Mouse (Mus musculus): ENCODE data around the gene Itga1. TPM values are rescaled to one million over a fixed set of nuclear protein-coding genes. Genes with fewer than 3 reads are reported as not detected.
A peak's percentile ranks its signal among the peaks of the same experiment; 100 is the strongest.

Gene Itga1
- total RNA-seq, 2 experiments from 2014 or later: 5.8 to 7.1 TPM

DNA sequence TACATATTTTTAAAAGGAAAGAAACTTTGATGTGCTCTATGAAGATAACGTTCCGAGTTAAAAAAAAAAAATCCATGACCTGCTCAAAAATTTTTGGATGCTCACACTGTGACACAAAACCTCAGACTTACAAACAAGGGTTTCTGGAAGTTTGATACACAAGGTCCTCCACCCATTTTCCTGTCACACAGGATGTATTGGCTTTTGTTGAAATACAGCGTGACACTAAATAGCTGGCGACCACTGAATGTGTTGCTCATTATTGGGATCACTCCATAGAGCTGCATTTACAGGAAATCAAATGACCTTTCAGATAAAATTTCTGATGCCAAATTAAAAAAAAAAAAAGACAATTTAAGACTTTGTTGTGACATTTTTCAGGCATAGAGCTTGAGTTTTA is 23.4 kb upstream of the Itga1 start:
- Histone ChIP-seq H3K27ac (no peak overlapping the region), H3K4me3 (no peak overlapping the region)
- intact Hi-C loops (cut with DNase I): no loop called here
- TF ChIP-seq CTCF (IDR thresholded peaks at IDR 0.05): no peak
- DNase-seq (ENCODE audit: extremely low spot score in 1 of 2, low spot score in 2 of 2): no peak

DNA sequence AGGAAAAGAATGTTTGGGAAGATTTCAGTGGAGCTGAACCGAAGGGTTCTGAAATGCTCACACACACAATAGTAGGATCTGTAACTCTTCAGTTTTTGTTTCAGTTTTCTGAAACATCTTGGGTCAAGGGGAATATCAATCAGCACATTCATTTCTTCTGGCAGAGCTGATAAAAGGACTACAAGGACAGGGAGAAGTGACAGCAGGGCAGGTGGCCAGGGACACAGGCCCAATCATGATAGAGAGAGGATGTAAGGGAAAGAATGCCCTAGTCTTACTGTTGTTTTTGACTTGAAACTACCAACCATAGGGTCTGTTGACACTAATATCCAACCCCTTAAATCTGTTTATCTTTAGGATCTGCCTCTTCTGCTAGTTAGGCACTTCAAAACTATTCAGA is 22.8 kb upstream of the Itga1 start:
- no peak for TF ChIP-seq CTCF (IDR thresholded peaks at IDR 0.05)
- intact Hi-C loops (cut with DNase I): no loop called here
- DNase-seq (ENCODE audit: extremely low spot score in 1 of 2, low spot score in 2 of 2): no peak
- H3K27ac ChIP-seq: no peak overlapping the region
- H3K4me3 ChIP-seq: no peak overlapping the region

DNA sequence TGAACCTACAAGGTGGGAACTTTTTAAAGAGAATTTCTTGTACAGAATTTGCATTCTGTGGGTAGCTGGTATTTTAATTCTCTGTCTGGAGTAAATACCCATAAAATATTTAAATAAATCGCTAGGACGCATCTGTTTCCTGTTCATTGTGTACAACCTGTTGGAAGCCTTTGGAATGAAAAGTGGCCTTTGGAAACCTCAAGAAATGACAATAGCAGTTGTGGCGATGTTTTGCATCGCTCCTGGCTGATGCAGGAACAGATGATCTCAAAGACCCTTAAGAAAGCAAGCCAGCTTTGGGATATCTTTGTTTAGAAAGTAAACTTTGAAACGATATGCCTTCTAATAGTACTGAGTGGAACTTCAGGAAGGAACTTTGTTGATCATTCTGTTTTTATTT is 17.0 kb upstream of the Itga1 start:
- no peak for DNase-seq (ENCODE audit: extremely low spot score in 1 of 2, low spot score in 2 of 2)
- intact Hi-C loops (cut with DNase I): no loop called here
- no peak overlapping the region for H3K27ac ChIP-seq
- TF ChIP-seq CTCF (IDR thresholded peaks at IDR 0.05): no peak
- H3K4me3 ChIP-seq: no peak overlapping the region

DNA sequence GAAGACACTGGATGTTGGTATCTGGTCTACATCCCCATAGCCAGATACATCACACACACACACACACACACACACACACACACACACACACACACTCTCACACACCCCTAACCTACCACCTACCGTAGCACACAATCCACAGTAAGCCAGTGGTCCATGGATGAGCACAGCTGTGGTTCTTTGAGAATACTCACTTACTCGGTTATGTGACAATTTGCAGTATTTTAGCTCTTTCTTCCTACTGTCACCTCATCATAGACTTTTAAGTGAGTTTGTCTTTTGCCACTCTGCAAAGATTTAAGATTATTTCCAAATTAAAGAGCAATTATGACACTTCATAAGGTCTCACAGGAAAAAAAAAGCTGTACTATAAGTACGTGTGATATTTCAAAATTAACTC is 16.4 kb upstream of the Itga1 start:
- H3K4me3 ChIP-seq: no peak overlapping the region
- TF ChIP-seq CTCF (IDR thresholded peaks at IDR 0.05): no peak
- no peak for DNase-seq (ENCODE audit: extremely low spot score in 1 of 2, low spot score in 2 of 2)
- H3K27ac ChIP-seq: no peak overlapping the region
- intact Hi-C loops (cut with DNase I): no loop called here

DNA sequence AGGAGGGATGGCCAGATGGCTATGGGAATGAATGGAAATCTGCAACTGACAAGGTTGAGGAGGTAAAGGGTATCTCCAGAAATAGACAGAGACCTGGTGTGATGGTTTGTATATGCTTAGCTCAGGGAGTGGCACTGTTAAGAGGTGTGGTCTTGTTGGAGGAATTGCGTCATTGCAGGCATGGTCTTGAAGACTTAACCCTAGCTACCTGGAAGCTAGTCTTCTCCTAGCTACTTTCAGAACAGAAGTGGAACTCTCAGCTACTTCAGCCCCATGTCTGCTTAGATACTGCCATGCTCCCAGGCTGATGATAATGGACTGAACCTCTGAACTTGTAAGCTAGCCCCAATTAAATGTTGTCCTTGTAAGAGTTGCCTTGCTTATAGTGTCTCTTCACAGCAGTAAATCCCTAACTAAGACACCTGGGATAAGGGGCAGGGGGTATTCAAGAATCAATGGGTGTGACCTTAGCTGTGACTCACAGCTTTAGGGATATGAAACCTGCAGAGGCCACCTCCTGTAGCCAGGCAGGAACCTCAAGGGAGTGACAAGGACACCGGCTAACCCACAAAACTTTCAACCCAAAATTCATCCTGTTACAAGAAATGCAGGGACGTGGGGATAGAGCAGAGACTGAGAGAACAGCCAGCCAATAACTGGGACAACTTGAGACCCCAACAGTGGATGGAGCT is 15.3 kb upstream of the Itga1 start:
- no peak overlapping the region for H3K27ac ChIP-seq
- DNase-seq (ENCODE audit: extremely low spot score in 1 of 2, low spot score in 2 of 2): no peak
- intact Hi-C loops (cut with DNase I): no loop called here
- TF ChIP-seq CTCF (IDR thresholded peaks at IDR 0.05): no peak
- no peak overlapping the region for H3K4me3 ChIP-seq

DNA sequence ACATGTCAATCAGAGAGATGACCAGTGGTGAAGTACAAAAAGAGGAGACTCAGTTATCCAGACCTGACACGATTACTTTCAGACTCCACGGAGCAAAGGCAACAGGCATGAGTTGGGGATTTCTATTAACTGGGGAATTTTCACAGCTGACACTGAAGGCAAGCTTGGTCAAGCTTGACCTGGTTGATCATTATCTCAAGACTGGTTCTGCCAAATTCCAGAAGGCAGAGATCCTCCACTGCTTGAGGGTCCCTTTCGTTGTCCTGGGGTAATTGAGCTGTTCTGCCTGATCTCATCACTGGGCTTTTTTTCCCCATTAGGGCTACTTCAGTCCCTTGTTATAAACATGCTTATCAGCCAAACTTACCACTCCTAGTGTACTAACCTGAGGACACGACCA is 7.9 kb upstream of the Itga1 start:
- Histone ChIP-seq H3K27ac (no peak overlapping the region), H3K4me3 (no peak overlapping the region)
- intact Hi-C loops (cut with DNase I): no loop called here
- no peak for TF ChIP-seq CTCF (IDR thresholded peaks at IDR 0.05)
- DNase-seq (ENCODE audit: extremely low spot score in 1 of 2, low spot score in 2 of 2): no peak

DNA sequence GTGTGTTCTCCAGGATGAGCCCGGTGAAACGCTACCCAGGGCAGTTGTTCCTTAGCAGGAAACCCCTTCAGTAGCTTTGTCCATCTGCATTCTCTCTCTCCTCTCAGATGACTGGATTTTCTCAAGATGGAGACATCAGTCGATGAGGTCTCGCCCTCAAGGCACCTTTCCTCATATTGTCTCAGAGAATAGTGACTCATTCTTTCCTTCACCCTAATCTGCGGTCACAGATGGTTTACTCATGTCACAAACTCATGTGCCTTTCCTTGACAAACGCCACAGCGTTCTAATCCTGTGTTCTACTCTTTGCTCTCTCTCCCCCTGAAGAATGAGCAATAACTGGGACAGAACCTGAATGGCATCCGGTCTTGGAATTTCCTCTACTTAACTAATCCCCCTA is 5.7 kb upstream of the Itga1 start:
- DNase-seq (ENCODE audit: extremely low spot score in 1 of 2, low spot score in 2 of 2): no peak
- intact Hi-C loops (cut with DNase I): no loop called here
- no peak overlapping the region for H3K4me3 ChIP-seq
- H3K27ac ChIP-seq: no peak overlapping the region
- no peak for TF ChIP-seq CTCF (IDR thresholded peaks at IDR 0.05)

DNA sequence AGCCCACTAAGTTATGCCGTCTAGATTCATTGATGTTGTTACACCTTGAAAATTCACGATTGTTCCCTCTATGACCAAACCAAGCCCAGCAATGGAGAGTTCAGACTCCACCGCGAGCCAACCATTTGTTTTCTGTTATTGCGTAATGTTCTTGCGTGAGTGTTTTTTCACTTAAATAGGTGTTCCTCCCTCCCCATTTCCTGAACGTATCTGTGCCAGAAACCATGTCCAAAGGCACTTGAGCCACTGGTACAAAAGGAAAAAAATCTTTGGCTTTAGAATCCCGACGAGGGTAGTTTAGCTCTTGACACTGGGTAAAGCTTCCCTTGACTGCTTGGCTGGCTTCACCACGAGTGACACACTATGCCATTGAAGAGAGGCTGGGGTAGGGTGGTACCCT is 4.4 kb upstream of the Itga1 start:
- no peak for DNase-seq (ENCODE audit: extremely low spot score in 1 of 2, low spot score in 2 of 2)
- no peak overlapping the region for H3K4me3 ChIP-seq
- no peak for TF ChIP-seq CTCF (IDR thresholded peaks at IDR 0.05)
- H3K27ac ChIP-seq: no peak overlapping the region
- intact Hi-C loops (cut with DNase I): no loop called here

DNA sequence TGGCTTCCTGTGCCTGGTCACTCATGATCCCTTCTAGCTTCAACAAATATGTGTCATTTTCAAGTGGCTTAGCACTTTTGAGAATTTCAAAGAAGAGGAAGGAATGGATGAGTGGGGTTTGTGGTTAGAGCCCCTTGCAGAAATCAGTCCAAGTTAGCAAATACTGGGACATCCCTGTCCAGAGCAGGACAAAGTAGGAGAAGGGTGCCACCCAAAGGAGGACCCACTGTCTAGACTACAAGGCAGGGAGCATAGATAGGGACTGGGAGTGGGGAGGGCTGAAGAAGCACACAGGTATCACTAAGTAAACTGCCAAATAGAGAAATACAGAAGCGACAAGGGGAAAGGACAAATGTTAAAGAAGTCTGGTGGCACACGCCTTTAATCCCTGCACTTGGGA is 990 bp upstream of the Itga1 start:
- H3K27ac ChIP-seq: no peak overlapping the region
- DNase-seq (ENCODE audit: extremely low spot score in 1 of 2, low spot score in 2 of 2): no peak
- no peak overlapping the region for H3K4me3 ChIP-seq
- intact Hi-C loops (cut with DNase I): loop anchor here (5.0 kb wide), 1 partner anchor 95 kb away; no protein-coding TSS in a partner anchor
- no peak for TF ChIP-seq CTCF (IDR thresholded peaks at IDR 0.05)

DNA sequence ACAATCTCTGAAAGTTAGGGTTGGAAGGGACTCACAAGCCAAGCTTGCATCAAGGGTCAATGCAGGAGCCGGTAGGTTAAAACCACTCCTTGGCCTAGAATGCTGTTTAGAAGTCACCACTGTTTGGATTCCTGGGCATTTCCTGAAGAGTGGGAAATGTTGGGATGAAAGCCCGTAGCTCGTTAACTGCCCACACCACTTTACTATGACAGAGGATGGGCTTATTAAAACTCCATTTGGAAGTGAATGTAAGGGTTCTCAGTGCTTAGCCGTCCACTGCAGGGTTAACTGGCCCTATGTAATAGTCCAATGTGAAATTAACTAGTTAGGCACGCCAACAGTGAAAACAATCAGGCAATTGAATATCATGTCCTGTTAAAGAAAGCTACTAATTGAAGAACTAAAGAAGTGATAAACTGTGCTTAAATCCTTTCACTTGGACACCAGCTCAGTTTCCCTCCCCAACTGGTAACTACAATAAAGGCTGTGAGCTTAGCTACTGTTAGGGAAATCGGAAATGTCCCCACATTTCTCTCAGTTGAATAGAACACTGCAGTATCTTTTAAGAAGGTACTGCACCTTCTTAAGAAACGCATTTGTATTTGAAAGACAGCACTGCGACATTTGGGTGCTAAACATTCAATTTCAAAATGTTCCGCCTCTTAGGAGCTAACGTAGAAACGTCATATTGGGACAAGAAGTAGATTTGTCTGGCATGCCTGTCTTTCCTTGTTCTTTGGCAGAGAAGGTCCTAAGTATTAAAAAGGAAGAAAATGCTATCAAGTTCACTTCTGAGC is 1.2 kb downstream of the Itga1 start:
- H3K4me3 ChIP-seq: peak overlapping the region; percentile 59
- peak overlapping the region; percentile 71 for H3K27ac ChIP-seq
- DNase-seq (ENCODE audit: extremely low spot score in 1 of 2, low spot score in 2 of 2): no peak
- TF ChIP-seq CTCF (IDR thresholded peaks at IDR 0.05): no peak
- intact Hi-C loops (cut with DNase I): loop anchor here (5.0 kb wide), 1 partner anchor 97 kb away; no protein-coding TSS in a partner anchor

DNA sequence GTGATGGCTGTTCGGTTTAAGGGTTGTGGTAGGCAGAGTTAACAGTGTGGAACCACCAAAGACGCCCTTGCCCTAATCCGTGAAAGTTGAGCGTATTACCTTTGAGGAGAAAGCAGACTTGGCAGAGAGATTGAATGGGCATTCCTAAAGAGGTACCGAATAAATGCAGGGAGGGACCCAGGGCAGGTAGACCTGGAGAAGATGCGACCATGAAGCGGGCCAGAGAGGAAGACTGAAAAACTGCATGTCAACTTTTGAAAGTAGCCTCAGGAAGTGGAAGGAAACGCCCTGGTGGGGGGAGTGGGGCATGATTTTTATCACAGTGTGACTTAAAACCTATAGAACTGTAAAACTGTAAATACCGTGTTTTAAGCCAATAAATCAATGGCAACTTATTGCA is 2.4 kb downstream of the Itga1 start:
- Histone ChIP-seq H3K27ac (no peak overlapping the region), H3K4me3 (peak overlapping the region; percentile 59; the same call in 1 of the 2 replicates)
- no peak for TF ChIP-seq CTCF (IDR thresholded peaks at IDR 0.05)
- no peak for DNase-seq (ENCODE audit: extremely low spot score in 1 of 2, low spot score in 2 of 2)
- intact Hi-C loops (cut with DNase I): loop anchor here (5.0 kb wide), 1 partner anchor 112 kb away; no protein-coding TSS in a partner anchor

DNA sequence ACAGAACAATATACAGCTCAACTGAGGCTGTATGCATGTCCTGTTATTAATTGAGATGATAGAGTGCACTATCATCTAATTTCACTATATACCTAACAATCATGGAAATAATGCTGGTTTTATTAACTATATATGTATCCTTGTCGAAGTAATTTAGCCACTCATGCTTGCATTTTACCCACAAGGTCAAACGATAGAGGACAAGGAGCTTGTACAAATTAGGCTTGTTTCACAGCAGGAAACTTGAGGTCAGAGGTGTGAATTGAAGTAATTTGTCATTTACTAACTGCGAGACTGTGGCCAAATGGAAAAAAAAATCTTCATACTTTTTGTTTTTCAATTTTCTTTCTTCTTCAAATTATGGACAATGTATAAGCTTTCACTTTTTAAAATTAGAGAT is 3.5 kb downstream of the Itga1 start:
- intact Hi-C loops (cut with DNase I): loop anchor here (5.0 kb wide), 1 partner anchor 111 kb away; no protein-coding TSS in a partner anchor
- H3K4me3 ChIP-seq: no peak overlapping the region
- no peak for DNase-seq (ENCODE audit: extremely low spot score in 1 of 2, low spot score in 2 of 2)
- no peak overlapping the region for H3K27ac ChIP-seq
- TF ChIP-seq CTCF (IDR thresholded peaks at IDR 0.05): no peak

Measured in left cerebral cortex, adult 2 months (tissue).